Mouse (Mus musculus) c-Kit-negative CD71-positive TER-119-positive erythroid progenitor cells, embryonic 14.5 days (primary cell): ENCODE results near the gene Gm7970.
"Not testable (repeated sequence)": the region's sequence is repeated elsewhere in the genome, so short reads cannot be mapped to it uniquely, and the experiment has no call there.

Experiments used
- DNase-seq: peaks from one replicate; pipeline ENCODE4 v3.0.0-alpha.2; 2013; ENCODE audit warnings: low read depth, low spot score

Gm7970 gene

GRCm38 (mm10) chr14:41555483-41555882 lies at the start of gene Gm7970:
TSS of gene Gm7970 (minus strand) at chr14:41555583.
- not testable (repeated sequence) for DNase-seq

- not testable (repeated sequence) for DNase-seq
Measured at GRCm38 (mm10) chr14:41600935-41601334, 45.6 kb upstream of the Gm7970 start.

GRCm38 (mm10) chr14:41586346-41586745 lies 31.0 kb upstream of the Gm7970 start:
- DNase-seq = not testable (repeated sequence)

GRCm38 (mm10) chr14:41572911-41573310 lies 17.5 kb upstream of the Gm7970 start, which contains the start of gene 1700049E17Rik2:
TSS of gene 1700049E17Rik2 (plus strand) at chr14:41573211.
- DNase-seq = not testable (repeated sequence)

GRCm38 (mm10) chr14:41524695-41525094 lies 30.7 kb downstream of the Gm7970 start:
- DNase-seq = not testable (repeated sequence)

- DNase-seq = not testable (repeated sequence)
Measured at GRCm38 (mm10) chr14:41520683-41521082, 34.7 kb downstream of the Gm7970 start.
